Mouse (Mus musculus): ENCODE results near the gene Ankrd28.

GRCm38 (mm10) chr14:31772251-31772650 lies 58.2 kb downstream of the Ankrd28 start:
- TF ChIP-seq MAX (IDR thresholded peaks at IDR 0.05) (no peak), CTCF (IDR thresholded peaks at IDR 0.05; ENCODE audit: control insufficient read depth, insufficient read depth, insufficient read length) (no peak), FOSL1 (IDR thresholded peaks at IDR 0.05; ENCODE audit: insufficient read depth, low read length, poor library complexity, severe bottlenecking) (no peak), CEBPB (IDR thresholded peaks at IDR 0.05; ENCODE audit: low read depth) (no peak), USF1 (IDR thresholded peaks at IDR 0.05; ENCODE audit: low read depth) (no peak)
